Comparison of ENCODE assay signal across 22 mouse cellular contexts in the genomic region with DNA sequence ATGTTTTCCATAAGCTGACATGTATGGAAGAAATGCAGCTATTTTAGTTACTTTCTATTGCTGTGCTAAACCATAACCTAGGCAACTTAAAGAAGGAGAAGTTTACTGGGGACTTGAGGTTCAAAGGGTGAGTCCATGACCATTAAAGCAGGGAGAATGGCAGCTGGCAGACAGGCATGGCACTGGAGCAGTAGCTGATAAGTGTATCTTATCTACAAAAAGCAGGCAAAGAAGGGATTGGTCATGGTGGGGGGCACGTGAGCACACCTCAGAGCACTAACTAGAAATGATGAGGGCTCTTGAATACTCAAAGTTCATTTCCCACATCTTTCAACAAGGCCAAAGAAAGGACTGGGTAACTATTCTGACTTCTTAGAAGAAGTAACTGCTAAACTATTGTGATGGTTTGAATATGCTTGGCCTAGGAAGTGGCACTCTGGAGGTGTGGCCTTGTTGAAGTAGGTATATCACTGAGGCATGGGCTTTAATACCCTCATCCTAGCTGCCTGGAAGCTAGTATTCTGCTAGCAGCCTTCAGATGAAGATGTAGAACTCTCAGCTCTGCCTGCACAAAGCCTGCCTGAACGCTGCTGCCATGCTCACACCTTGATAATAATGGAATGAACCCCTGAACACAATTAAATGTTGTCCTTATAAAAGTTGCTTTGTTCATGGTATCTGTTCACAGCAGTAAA. TPM values are rescaled to one million over a fixed set of nuclear protein-coding genes. Genes with fewer than 3 reads are reported as not detected.
DNase-seq lines count a peak whose midpoint lies in the region; ATAC-seq lines count a peak whose summit lies in the region.
"Had no signal": no experiment of that assay in that cellular context is flagged by ENCODE, and none has a peak within 500 bp of the region (broad histone marks: within the 10 kb centered on the region; RNA-seq: fewer than 3 reads in every experiment).

No protein-coding gene starts in this region.

- peak overlapping the region; percentile 51 for H3K9ac ChIP-seq in liver, embryonic 12.5 days
- no peak overlapping the region for H3K9ac ChIP-seq in hindbrain, embryonic 16.5 days (ENCODE audit: low read depth, low read length)
- H3K9ac ChIP-seq: hindbrain, embryonic 14.5 days; neural tube, embryonic 15.5 days had no signal

- H3K4me1 ChIP-seq in erythroblast, embryonic 14.5 days (ENCODE audit: control insufficient read depth): peaks cover 73% of the 10 kb centered on the region
- peaks cover 45% of the 10 kb centered on the region for H3K4me1 ChIP-seq in liver, embryonic 12.5 days
- no peaks in the 10 kb centered on the region for H3K4me1 ChIP-seq in hindbrain, embryonic 16.5 days (ENCODE audit: control insufficient read depth, insufficient read depth, low read depth, low read length)
- H3K4me1 ChIP-seq: embryonic facial prominence, embryonic 10.5 days; neural tube, embryonic 15.5 days had no signal

- H3K9me3 ChIP-seq in erythroblast, embryonic 14.5 days (ENCODE audit: control insufficient read depth, low read length): no peaks in the 10 kb centered on the region
- no peaks in the 10 kb centered on the region for H3K9me3 ChIP-seq in liver, embryonic 12.5 days (replicated peaks)
- no peaks in the 10 kb centered on the region for H3K9me3 ChIP-seq in hindbrain, embryonic 16.5 days (ENCODE audit: control insufficient read depth, low read length)
- H3K9me3 ChIP-seq: embryonic facial prominence, embryonic 10.5 days; neural tube, embryonic 15.5 days had no signal

- H3K4me3 ChIP-seq in erythroblast, embryonic 14.5 days (replicated peaks): peak overlapping the region; percentile 36
- peak overlapping the region; percentile 9; the same call in 1 of the 2 replicates for H3K4me3 ChIP-seq in liver, embryonic 12.5 days
- no peak overlapping the region for H3K4me3 ChIP-seq in hindbrain, embryonic 16.5 days (ENCODE audit: low read length)
- H3K4me3 ChIP-seq: embryonic facial prominence, embryonic 10.5 days; neural tube, embryonic 15.5 days had no signal

- no peaks in the 10 kb centered on the region for H3K27me3 ChIP-seq in erythroblast, embryonic 14.5 days (ENCODE audit: control insufficient read depth)
- no peaks in the 10 kb centered on the region for H3K27me3 ChIP-seq in liver, embryonic 12.5 days (replicated peaks)
- H3K27me3 ChIP-seq in hindbrain, embryonic 16.5 days (replicated peaks; ENCODE audit: control insufficient read depth, insufficient read depth, low read length): no peaks in the 10 kb centered on the region
- H3K27me3 ChIP-seq: neural tube, embryonic 15.5 days had no signal

- peak; percentile 95 for ATAC-seq in liver, embryonic 12.5 days
- peak; percentile 79 for ATAC-seq in megakaryocyte-erythroid progenitor cell, adult 5-6 weeks (replicated peaks; ENCODE audit: low FRiP score, low TSS enrichment, poor library complexity, severe bottlenecking)
- ATAC-seq in activated CD4-positive, CD25-positive, alpha-beta regulatory T cell, adult 4 months: no peak
- no peak for ATAC-seq in hindbrain, embryonic 16.5 days
- ATAC-seq: forebrain, embryonic 14.5 days; midbrain, embryonic 16.5 days; Patski had no signal

- H3K36me3 ChIP-seq in erythroblast, embryonic 14.5 days (ENCODE audit: control insufficient read depth): peaks cover 43% of the 10 kb centered on the region
- H3K36me3 ChIP-seq in liver, embryonic 12.5 days: no peaks in the 10 kb centered on the region
- no peaks in the 10 kb centered on the region for H3K36me3 ChIP-seq in hindbrain, embryonic 16.5 days (ENCODE audit: control insufficient read depth, insufficient read depth, low read length)
- H3K36me3 ChIP-seq: embryonic facial prominence, embryonic 10.5 days; neural tube, embryonic 15.5 days had no signal

- H3K27ac ChIP-seq in liver, embryonic 12.5 days: peak overlapping the region; percentile 89
- H3K27ac ChIP-seq in hindbrain, embryonic 16.5 days (ENCODE audit: low read depth, low read length): no peak overlapping the region
- H3K27ac ChIP-seq: embryonic facial prominence, embryonic 10.5 days; hindbrain, embryonic 14.5 days; neural tube, embryonic 15.5 days had no signal

- H3K4me2 ChIP-seq in liver, embryonic 12.5 days: peak overlapping the region; percentile 61
- no peak overlapping the region for H3K4me2 ChIP-seq in hindbrain, embryonic 16.5 days (ENCODE audit: low read length)
- H3K4me2 ChIP-seq: hindbrain, embryonic 14.5 days; neural tube, embryonic 15.5 days had no signal

- 45% methylated on average over 2 of the region's 2 CpGs for WGBS in liver, embryonic 12.5 days (ENCODE audit: insufficient replicate concordance)
- WGBS in hindbrain, embryonic 16.5 days: 99% methylated on average over 2 of the region's 2 CpGs

- DNase-seq in c-Kit-negative CD71-positive TER-119-positive erythroid progenitor cells, embryonic 14.5 days (ENCODE audit: low read depth, low spot score): peak; percentile 60
- no peak for DNase-seq in layer of hippocampus, adult 11-12 months (ENCODE audit: low spot score)
- DNase-seq: adrenal gland, postnatal 25 days; cerebellum, adult 18-20 months; cerebellum, postnatal 36 days; gastrocnemius, postnatal 36 days; heart, postnatal 10 days; kidney, adult 18-20 months; kidney, postnatal 14 days; lung, adult 2 months; right cerebral cortex, postnatal 25 days had no signal

RNA-seq across cellular contexts. Expression of gene Syt14, which starts 41.2 kb away (rescaled TPM):
- 0.41 and 0.53 TPM in 2 replicates for polyA plus RNA-seq in erythroblast, embryonic 14.5 days (2012)
- 5.5 and 6.0 TPM in 2 replicates for polyA plus RNA-seq in liver, embryonic 12.5 days (2016; fragmentation: Nextera tagmentation; extraction: Ambion mirVana)
- total RNA-seq in megakaryocyte-erythroid progenitor cell, adult 5-6 weeks (2014; fragmentation: Nextera tagmentation): not detected in 2 replicates
- total RNA-seq in megakaryocyte-erythroid progenitor cell, adult 5-6 weeks (2017): not detected in 2 replicates
- under 1 TPM; 0.12 to 0.25 TPM for polyA plus RNA-seq in activated CD4-positive, CD25-positive, alpha-beta regulatory T cell, adult 4 months (2017; shearing (Covaris generic))
- polyA plus RNA-seq in hindbrain, embryonic 16.5 days (2015; fragmentation: Nextera tagmentation; extraction: Ambion mirVana): 4.5 and 5.7 TPM in 2 replicates

Comparison
In these comparisons a context has a peak if more than half of its experiments do, and no peak if none do; other contexts are left out.
1. ATAC-seq: peak in liver, embryonic 12.5 days (single experiment) and megakaryocyte-erythroid progenitor cell, adult 5-6 weeks (single experiment); none in activated CD4-positive, CD25-positive, alpha-beta regulatory T cell, adult 4 months (single experiment) and hindbrain, embryonic 16.5 days (single experiment).